ENCODE assay signal across 10 mouse cellular contexts in the genomic region with DNA sequence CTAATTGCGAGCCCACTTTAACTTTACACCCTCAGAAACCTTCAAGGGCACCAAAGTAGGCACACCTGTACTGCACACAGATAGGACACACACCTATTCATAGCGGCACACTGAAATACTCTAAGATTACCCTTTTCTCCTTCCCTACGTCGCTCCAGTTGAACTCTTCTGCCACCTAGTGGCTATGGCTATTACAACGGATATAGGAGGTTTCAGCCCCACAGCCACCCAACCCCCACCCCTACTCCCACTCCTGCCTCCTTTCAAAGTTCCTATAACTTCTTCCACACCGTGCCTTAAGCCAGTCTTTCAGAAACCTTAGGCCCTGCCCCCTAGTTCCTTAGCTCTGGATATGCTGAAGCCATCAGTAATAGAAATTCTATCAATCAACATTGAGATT. TPM values are rescaled to one million over a fixed set of nuclear protein-coding genes. Genes with fewer than 3 reads are reported as not detected.
DNase-seq lines count a peak whose midpoint lies in the region; ATAC-seq and TF ChIP-seq lines count a peak whose summit lies in the region.
"Had no signal": no experiment of that assay in that cellular context is flagged by ENCODE, and none has a peak within 500 bp of the region (broad histone marks: within the 10 kb centered on the region; RNA-seq: fewer than 3 reads in every experiment).

No protein-coding gene starts in this region.

- no peak overlapping the region for H3K4me3 ChIP-seq in limb, embryonic 14.5 days (replicated peaks; ENCODE audit: low read length)
- H3K4me3 ChIP-seq in neural tube, embryonic 11.5 days (ENCODE audit: low read depth, low read length) = no peak overlapping the region
- H3K4me3 ChIP-seq: erythroblast, embryonic 14.5 days; midbrain, embryonic 12.5 days had no signal

- H3K36me3 ChIP-seq in limb, embryonic 14.5 days (ENCODE audit: control insufficient read depth, insufficient read depth, low read length) = no peaks in the 10 kb centered on the region
- H3K36me3 ChIP-seq in neural tube, embryonic 11.5 days (ENCODE audit: control insufficient read depth, insufficient read depth, low read length) = no peaks in the 10 kb centered on the region
- H3K36me3 ChIP-seq: midbrain, embryonic 12.5 days had no signal

- H3K9ac ChIP-seq in limb, embryonic 14.5 days (ENCODE audit: low read depth, low read length, severe bottlenecking) = no peak overlapping the region
- no peak overlapping the region for H3K9ac ChIP-seq in neural tube, embryonic 11.5 days (ENCODE audit: low read length)
- H3K9ac ChIP-seq: midbrain, embryonic 12.5 days had no signal

- no peak overlapping the region for H3K27ac ChIP-seq in limb, embryonic 14.5 days (replicated peaks; ENCODE audit: low read depth, low read length)
- H3K27ac ChIP-seq in neural tube, embryonic 11.5 days (ENCODE audit: low read depth, low read length) = no peak overlapping the region
- H3K27ac ChIP-seq: midbrain, embryonic 12.5 days had no signal

- DNase-seq in layer of hippocampus, adult 11-12 months (ENCODE audit: low spot score) = peak; percentile 75
- no peak for DNase-seq in layer of hippocampus, adult 9-10 months (ENCODE audit: low spot score)
- peak; percentile 71 for DNase-seq in MN1 (ENCODE audit: low spot score)
- DNase-seq in cerebellum, postnatal 14 days = peak; percentile 59 to 71
- DNase-seq in heart, postnatal 4 days = peak; percentile 79
- peak; percentile 35 for DNase-seq in limb, embryonic 14.5 days (ENCODE audit: low spot score)
- DNase-seq in neural tube, embryonic 11.5 days (ENCODE audit: low spot score) = peak; percentile 63
- DNase-seq in yolk sac, embryonic 10.5 days (ENCODE audit: low spot score) = peak; percentile 24

- ATAC-seq in limb, embryonic 14.5 days (ENCODE audit: low FRiP score, low read depth) = no peak
- no peak for ATAC-seq in neural tube, embryonic 11.5 days (ENCODE audit: insufficient read depth, low FRiP score, low TSS enrichment)

- no peaks in the 10 kb centered on the region for H3K9me3 ChIP-seq in limb, embryonic 14.5 days (ENCODE audit: control insufficient read depth, low read length)
- H3K9me3 ChIP-seq in neural tube, embryonic 11.5 days (ENCODE audit: control insufficient read depth, low read length) = no peaks in the 10 kb centered on the region
- H3K9me3 ChIP-seq: midbrain, embryonic 12.5 days had no signal

- 9% methylated on average over 6 of the region's 6 CpGs for WGBS in limb, embryonic 14.5 days
- WGBS in neural tube, embryonic 11.5 days = 7% methylated on average over 6 of the region's 6 CpGs

- TF ChIP-seq POLR2A in limb, embryonic 14.5 days (IDR thresholded peaks at IDR 0.05; ENCODE audit: borderline replicate concordance, extremely low read depth, insufficient read depth, insufficient read length) = no peak

- peaks cover 17% of the 10 kb centered on the region for H3K4me1 ChIP-seq in limb, embryonic 14.5 days (ENCODE audit: control insufficient read depth, insufficient read depth, low read length)
- no peaks in the 10 kb centered on the region for H3K4me1 ChIP-seq in neural tube, embryonic 11.5 days (ENCODE audit: control insufficient read depth, insufficient read depth, low read length)

- H3K4me2 ChIP-seq in limb, embryonic 14.5 days (replicated peaks; ENCODE audit: low read depth, low read length, severe bottlenecking) = no peak overlapping the region
- no peak overlapping the region for H3K4me2 ChIP-seq in neural tube, embryonic 11.5 days (ENCODE audit: low read depth)
- H3K4me2 ChIP-seq: midbrain, embryonic 12.5 days had no signal

- H3K27me3 ChIP-seq in limb, embryonic 14.5 days (ENCODE audit: control insufficient read depth, insufficient read depth, low read length) = no peaks in the 10 kb centered on the region
- no peaks in the 10 kb centered on the region for H3K27me3 ChIP-seq in neural tube, embryonic 11.5 days (ENCODE audit: control insufficient read depth, insufficient read depth, low read length)
- H3K27me3 ChIP-seq: midbrain, embryonic 12.5 days had no signal

RNA-seq across cellular contexts. Expression of a gene that starts 14.9 kb away (rescaled TPM):
- total RNA-seq in heart, postnatal 4 days (2021) = under 1 TPM; 0.21 to 0.29 TPM
- polyA plus RNA-seq in limb, embryonic 14.5 days (2012; rRNA removed) = 0.06 and 0.08 TPM in 2 replicates
- polyA plus RNA-seq in limb, embryonic 14.5 days (2014; fragmentation: Nextera tagmentation; extraction: Ambion mirVana) = 0.03 TPM in 1 of 2 replicates, not detected in the other
- polyA plus RNA-seq in neural tube, embryonic 11.5 days (2014; fragmentation: Nextera tagmentation; extraction: Ambion mirVana) = 0.05 TPM in 1 of 2 replicates, not detected in the other
- polyA plus RNA-seq: erythroblast, embryonic 14.5 days; midbrain, embryonic 12.5 days had no signal

RNA-seq across cellular contexts. Expression of a gene that starts 24.2 kb away (rescaled TPM):
- 10 to 100 TPM; 28.0 to 28.2 TPM for total RNA-seq in heart, postnatal 4 days (2021)
- polyA plus RNA-seq in limb, embryonic 14.5 days (2012; rRNA removed) = 37.0 and 38.1 TPM in 2 replicates
- polyA plus RNA-seq in limb, embryonic 14.5 days (2014; fragmentation: Nextera tagmentation; extraction: Ambion mirVana) = 50.4 and 50.5 TPM in 2 replicates
- 72.4 and 78.9 TPM in 2 replicates for polyA plus RNA-seq in neural tube, embryonic 11.5 days (2014; fragmentation: Nextera tagmentation; extraction: Ambion mirVana)
